Mouse (Mus musculus) kidney, adult 18-20 months (tissue): ENCODE data around the gene Ggcx.
A peak's percentile ranks its signal among the peaks of the same experiment; 100 is the strongest.
"Not testable (repeated sequence)": the region's sequence is repeated elsewhere in the genome, so short reads cannot be mapped to it uniquely, and the experiment has no call there.

Experiments
- DNase-seq: peaks from one replicate; pipeline ENCODE4 v3.0.0; 2021

Ggcx gene

DNA sequence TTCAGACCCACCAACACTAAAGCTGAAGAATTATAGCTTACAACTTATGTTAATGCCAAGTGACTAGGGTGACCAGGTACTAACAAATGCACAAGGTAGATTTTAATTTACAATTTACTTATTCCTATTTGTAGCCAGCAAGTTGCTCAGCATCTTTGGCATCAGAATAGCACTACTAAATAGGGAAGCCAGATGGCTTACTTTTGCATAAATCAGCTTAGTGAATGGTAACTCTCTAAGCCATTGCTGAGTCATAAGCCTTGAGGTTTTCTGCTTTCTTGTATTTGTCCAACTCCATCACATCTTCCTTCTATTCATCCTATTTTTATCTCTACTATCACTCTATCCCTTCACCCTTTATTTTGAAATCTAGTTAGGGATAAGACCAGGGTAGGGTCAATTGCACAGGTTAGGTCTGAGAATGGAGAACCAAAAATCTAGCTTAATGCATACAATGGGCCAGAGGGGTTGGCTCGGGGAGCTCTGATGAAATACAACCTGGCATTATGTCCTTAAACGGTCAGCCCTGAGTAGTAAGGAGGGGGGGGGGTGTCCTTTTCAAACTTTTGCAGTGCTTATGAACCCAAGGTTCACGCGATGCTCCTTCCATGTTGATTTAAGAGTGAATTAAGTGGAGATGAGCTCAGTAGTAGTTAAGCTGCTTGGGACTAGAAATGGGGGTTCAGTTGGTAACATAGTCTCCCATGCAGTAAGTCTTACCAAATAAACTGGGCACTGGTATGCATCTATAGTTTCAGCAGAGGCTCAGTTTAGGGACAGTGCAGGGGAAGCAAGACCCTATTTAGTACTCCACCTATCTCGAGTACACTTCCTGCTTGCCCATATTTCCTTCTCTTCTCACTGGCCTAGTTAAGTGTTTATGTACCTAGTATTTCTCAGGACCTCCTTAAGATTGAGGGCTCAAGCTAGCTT lies 17.1 kb downstream of the Ggcx start:
- no peak for DNase-seq

GRCm38 (mm10) chr6:72432153-72432552 lies 18.0 kb downstream of the Ggcx start:
- no peak for DNase-seq

GRCm38 (mm10) chr6:72438226-72438625 lies 24.1 kb downstream of the Ggcx start:
- no peak for DNase-seq

- peak; percentile 90 for DNase-seq
These were observed 24.8 kb downstream of the Ggcx start for GRCm38 (mm10) chr6:72438862-72439354.

DNA sequence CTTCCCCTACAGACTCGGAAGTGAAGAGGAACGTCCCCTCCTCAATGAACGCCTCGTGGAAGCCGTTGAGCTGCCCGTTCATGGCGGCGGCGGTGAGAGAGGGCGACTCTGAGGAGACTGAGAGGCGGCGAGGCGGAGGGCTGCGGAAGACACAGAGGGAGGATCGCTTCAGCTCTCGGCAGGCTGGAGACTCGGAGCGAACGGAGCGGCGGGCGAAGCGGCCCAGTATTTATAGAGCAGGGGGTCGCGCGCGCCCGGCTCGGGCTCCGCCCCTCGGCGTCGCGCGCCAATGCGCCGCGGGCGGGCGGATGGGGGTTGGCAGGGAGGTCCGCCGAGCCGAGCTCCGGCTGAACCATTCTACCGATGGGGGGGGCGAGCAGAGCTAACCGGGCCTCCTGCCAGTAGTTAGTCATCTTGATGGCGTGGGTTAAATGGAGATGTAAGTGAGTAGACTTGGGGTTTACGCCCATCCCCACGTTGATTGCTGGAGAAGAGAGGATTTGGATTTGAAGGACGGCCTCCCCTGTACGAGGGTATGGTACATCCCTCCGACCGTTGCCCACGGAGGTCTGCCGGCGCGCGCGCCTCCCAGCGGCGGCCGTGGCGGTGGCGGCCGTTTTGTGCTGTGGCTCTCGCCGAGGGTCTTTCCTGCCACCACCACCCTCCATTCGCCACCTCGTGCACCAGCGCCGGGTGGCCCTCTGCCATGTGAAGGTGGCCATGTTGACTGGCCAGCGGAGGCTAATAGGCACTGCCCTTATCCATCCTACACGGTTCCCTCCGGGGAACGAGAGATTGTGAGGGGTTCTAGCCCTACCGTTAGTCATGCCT lies 25.5 kb downstream of the Ggcx start, which contains the start of gene Mat2a:
Mat2a (minus strand) TSS at position 204 of the 831 bp plus-strand sequence.
- peak; percentile 97 for DNase-seq

DNA sequence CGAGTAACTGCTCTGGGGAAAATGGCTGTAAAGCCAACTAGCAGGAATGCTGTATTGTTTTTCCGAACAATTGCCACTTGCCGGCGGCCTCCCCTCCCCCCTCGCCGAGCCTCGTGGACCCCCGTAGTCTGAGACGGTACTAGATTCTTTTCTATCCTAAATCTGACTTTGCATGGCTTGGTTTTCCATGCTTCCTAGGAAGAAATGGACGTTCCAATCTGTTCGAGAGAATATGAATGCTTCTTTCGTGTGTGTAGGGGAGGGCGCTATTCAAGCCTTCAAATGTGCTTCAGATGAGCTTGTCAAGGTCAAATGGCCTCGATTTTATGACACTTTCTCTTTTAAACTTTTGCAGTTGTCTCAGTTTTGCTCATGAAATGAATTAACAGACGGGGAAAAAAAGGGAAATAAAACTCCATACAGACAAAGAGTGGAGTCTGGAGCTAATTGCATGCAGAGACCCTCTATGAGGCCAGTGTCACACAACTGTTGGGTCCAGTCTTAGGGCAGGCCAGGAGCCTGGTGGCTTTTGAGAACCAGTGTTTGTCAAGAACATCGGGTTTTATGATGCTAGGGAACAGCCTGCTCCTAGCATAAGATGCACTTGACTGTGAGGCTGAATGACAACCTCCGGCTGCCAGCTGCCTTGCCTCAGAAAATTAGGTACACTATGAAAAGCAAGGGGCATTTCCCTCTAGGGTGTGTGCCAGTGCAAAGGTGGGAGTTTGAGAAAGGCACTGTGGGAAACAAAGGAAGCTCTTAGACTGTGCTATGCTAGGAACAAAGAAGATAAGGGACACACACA lies 26.3 kb downstream of the Ggcx start:
- DNase-seq, result peak; percentile 49

GRCm38 (mm10) chr6:72442921-72443604 lies 29.0 kb downstream of the Ggcx start:
- no peak for DNase-seq

DNA sequence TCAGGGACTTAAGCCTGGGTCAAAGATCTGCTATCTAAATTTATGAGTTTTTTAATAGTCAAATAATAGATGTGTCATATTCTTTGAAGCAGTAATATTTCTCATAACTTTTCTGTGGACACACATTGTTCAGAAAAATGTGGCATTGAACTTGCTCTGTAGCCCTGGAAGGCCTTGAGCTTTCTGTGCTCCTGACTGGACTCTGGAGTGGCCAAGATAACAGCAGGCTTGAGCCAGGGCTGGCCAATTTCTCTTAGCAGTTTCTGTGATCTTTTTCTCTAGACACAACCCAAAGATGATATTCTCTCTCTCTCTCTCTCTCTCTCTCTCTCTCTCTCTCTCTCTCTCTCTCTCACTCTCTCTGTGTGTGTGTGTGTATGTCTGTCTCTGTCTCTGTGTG lies 30.9 kb downstream of the Ggcx start:
- no peak for DNase-seq

GRCm38 (mm10) chr6:72447487-72447886 lies 33.4 kb downstream of the Ggcx start:
- DNase-seq, result no peak

DNA sequence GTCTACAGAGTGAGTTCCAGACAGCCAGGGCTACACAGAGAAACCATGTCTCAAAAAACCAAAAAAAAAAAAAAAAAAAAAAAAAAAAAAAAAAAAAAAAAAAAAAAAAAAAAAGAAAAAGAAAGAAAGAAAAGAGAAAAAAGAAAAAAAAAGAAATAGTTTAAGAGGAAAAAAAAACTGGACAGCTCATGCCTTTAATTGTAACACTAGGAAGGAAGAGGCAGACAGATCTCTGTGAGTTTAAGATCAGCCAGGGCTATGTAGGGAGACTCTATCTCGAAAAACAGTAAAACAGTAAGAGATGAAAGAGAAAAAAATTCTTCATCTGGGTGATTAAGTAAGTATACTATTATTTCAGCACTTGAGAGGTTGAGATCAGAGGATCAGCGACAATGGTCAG lies 37.7 kb downstream of the Ggcx start:
- not testable (repeated sequence) for DNase-seq

- DNase-seq, result peak; percentile 6
These were observed 38.2 kb downstream of the Ggcx start for GRCm38 (mm10) chr6:72452329-72452728.

GRCm38 (mm10) chr6:72453578-72453977 lies 39.5 kb downstream of the Ggcx start:
- DNase-seq, result no peak

- DNase-seq, result no peak
These were observed 40.1 kb downstream of the Ggcx start for GRCm38 (mm10) chr6:72454072-72454746.

DNA sequence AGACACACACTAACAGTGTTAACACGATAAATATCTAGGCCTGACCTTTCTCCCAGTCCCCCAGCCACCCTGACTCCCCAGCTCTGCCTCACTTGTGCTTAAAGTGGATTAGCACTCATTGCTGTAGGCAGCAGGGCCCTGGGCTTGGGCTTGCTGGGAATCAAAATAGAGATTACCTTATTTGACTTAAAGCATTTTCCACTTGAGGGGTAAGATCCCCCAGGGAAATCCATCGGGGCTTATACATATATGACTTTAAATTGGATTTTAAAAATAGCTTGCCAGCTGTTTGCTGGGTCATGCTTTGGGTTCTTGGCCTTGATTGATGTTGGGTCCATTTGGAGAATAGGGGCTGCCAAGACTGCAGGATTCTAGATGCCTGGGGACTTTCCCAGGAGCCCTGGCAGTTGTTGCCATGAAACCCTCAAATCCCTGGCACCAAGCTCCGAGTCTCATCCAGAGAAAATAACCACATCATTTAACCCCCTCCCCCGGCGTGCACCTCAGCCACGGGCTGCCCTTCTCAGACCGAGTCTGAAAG lies 40.8 kb downstream of the Ggcx start:
- DNase-seq, result no peak

DNA sequence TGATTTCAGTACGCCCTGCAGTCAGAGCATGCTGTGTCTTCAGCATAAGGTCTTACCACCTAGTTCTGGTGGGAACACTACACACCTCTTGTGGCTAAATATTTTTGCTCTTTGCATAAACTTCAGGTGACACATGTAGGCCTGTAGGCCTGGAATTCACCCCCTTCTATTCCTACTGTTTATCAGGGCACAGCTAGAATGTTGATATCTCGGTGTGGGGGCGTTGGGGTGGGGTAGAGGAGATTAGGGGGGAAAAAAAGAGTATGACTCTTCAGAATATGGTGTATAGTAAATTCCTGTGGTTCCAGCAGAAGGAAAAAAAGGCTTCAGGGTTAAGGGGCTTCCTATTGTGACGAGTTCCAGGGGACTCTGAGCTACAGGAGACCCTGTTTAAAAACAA lies 42.5 kb downstream of the Ggcx start:
- DNase-seq, result no peak

DNA sequence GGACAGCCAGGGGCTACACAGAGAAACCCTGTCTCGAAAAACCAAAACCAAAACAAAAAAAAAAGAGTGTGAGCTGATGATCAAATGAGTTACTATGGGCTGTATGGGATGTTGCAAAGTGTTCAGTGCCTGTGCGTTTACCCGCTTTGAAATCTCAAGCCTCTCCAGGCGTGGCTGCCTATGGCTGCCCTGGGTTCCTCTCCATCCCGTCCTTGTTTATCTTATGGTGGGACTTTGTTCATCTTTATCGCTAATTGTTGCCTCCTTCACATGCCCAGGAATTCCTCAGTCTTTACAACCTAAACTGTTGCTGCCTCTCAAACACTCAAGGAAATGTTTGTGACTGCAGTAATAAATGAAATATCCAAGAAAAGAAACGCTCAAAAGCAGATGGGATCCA lies 44.3 kb downstream of the Ggcx start:
- no peak for DNase-seq

GRCm38 (mm10) chr6:72458921-72459320 lies 44.8 kb downstream of the Ggcx start:
- no peak for DNase-seq

GRCm38 (mm10) chr6:72460036-72460801 lies 46.1 kb downstream of the Ggcx start:
- DNase-seq, result no peak

DNA sequence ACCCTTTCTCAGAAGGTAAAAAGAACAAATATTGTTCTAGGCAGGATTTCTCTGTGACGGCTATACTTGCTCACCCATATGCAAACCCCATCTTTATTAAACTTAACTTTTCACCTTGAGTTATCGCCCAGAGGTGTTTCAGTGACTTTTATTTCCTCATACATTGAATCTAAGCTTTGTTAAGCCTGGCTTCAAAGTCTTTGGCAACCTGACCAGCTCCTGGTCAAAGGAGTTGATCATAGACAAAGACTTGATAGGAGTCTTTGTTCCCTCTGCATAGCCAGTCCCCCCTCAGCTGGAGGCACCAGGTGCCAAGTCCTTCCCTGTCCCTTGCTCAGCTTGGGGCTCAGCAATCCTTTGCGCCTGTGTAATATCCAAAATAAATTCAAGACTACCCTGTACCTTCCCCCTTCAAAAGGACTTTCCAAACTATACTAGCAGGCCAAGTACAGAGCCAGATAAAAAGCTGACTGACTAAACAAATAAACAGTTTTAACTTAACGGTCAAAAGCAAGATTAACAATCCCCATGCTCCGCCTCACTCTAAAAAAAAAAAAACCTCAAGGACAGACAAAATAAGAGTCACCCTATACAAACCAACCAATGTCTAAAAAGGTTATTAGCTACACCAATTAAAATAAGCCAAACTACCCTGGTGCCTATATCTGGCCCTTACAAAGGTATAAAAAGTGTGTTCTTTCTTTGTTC lies 48.6 kb downstream of the Ggcx start:
- DNase-seq, result not testable (repeated sequence)
